Mouse (Mus musculus): ENCODE results near the gene Prickle2.

DNA sequence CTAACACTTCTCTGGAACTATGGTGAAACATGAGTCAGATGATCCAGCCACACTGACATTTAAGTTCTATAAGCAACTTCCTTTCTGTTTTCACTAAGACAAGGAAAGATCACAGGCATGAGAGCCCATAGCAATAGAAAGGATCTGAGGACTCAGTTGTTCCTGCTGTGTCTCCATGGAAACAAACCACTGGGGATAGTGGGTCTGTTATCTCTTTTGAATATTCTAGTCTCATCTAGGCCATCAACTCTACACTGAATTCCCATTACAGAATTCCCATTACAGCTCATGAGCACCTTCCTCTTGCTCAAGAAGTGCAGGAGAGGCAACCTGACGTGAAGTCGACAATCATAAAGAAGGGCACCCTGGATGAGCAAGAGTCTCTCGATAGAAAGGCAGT is 265.7 kb downstream of the Prickle2 start:
- TF ChIP-seq POLR2A (IDR thresholded peaks at IDR 0.05; ENCODE audit: low read depth, low read length) (no peak), CTCF (IDR thresholded peaks at IDR 0.05; ENCODE audit: extremely low read depth, insufficient read depth, insufficient read length, insufficient replicate concordance) (no peak)

Measured in spleen, adult 2 months (tissue).